Mouse (Mus musculus): Measurements from ENCODE around the gene Gm13723.

DNA sequence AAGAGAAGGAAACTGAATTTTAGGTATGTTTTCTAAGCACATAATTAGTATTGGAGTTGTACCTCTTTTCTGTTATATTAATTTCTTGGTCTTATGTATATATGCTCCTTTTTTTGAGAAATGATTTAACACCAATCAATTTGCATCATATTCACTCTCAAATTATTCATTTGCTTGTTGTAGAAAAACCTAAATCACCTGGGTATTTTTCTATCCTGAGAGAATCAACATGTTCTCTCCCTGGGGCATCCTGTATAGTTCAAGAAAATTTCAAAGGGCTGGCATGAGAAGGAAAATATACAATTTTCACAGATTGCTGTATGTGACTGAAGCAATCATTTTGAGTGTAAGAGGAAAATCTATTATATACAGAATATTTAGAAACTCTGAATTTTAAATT, 50.2 kb downstream of the Gm13723 start, which contains the start of gene Olfr1094:
- TF ChIP-seq CTCF (IDR thresholded peaks at IDR 0.05) (no peak), POLR2A (IDR thresholded peaks at IDR 0.05; ENCODE audit: insufficient read depth, low read depth, low read length) (no peak), EP300 (IDR thresholded peaks at IDR 0.05; ENCODE audit: insufficient read depth, low read depth, low read length) (no peak)
